Mouse (Mus musculus): ENCODE results near the gene Bend7. TPM values are rescaled to one million over a fixed set of nuclear protein-coding genes. Genes with fewer than 3 reads are reported as not detected.

Gene Bend7
- polyA plus RNA-seq (2014; fragmentation: Illumina TruSeq; extraction: RNeasy Lipid Tissue Mini Kit (QIAGEN cat#74804); ENCODE audit: low read depth, low replicate concordance), result 28.4 TPM

DNA sequence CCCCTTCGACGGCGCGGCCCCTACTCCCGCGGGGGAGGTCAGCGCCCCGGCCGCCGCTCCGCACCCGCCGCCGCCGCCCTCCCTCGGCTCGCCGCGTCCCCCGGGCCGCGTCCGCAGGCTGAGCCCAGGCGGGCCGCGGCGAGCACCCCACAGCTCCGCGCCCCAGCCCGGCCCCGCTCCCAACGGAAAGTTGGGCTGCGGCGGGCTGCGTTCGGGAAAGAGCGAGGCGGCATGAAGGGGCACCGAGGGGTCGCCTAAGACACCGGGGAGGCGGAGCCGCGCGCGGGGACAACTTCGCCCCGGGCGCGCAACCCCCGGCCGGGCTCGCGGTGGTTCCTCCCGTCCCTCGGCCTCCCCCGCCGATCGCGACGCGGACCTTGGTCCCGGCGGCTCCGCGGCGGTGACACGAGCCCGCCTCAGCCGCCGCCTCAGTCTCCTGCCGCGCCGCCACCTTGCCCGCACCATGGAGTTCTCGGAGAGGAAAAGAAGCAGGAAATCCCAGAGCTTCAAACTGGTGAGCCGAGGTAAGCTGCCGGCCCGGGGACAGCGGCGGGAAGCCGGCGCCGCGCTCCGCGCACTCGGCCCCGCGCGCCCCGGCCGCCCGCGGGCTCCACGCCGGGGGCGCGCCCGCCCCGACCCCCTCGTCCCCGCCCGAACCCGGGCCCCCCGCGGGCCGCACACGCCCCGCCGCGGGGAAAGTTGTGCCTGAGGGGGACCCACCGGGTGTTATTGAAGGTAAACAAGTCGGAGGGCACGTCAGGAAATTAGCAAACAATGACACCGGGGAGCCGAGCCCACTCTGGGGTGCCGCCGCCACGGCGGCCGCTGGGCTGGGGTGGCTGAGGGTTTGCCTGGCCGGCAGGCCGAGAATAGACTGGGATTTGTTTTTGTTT, at the start of gene Bend7:
Gene Bend7 (plus strand): TSS at position 63 of the 893 bp plus-strand sequence.

Other genes with a start within 250 kb of the Bend7 start
- 94.6 TPM for gene Prpf18, start 65.7 kb upstream of the Bend7 start, polyA plus RNA-seq (2014; fragmentation: Illumina TruSeq; extraction: RNeasy Lipid Tissue Mini Kit (QIAGEN cat#74804); ENCODE audit: low read depth, low replicate concordance)
- gene Sephs1, start 163.7 kb downstream of the Bend7 start, polyA plus RNA-seq (2014; fragmentation: Illumina TruSeq; extraction: RNeasy Lipid Tissue Mini Kit (QIAGEN cat#74804); ENCODE audit: low read depth, low replicate concordance), result 66.6 TPM
- 461 TPM for gene Phyh, start 201.2 kb downstream of the Bend7 start, polyA plus RNA-seq (2014; fragmentation: Illumina TruSeq; extraction: RNeasy Lipid Tissue Mini Kit (QIAGEN cat#74804); ENCODE audit: low read depth, low replicate concordance)

Measured in adrenal gland, adult 10 weeks (tissue).